Mouse (Mus musculus) thymus, postnatal 25 days (tissue): ENCODE measurements at regions not wholly inside any gene's neighbourhood (a gene's known extent, or its start where the extent isn't known, plus 50 kb on each side); places are given as distances from the start of the nearest gene placed in this dataset.

Experiments used
- DNase-seq: peaks from one replicate; pipeline ENCODE4 v3.0.0; 2022

GRCm38 (mm10) chr8:35192515-35192914 lies 573.1 kb upstream of the Gm19410 start:
- DNase-seq, result no peak

GRCm38 (mm10) chr8:35193771-35194170 lies 571.8 kb upstream of the Gm19410 start:
- DNase-seq, result no peak

- DNase-seq, result no peak
These were observed 569.4 kb upstream of the Gm19410 start for GRCm38 (mm10) chr8:35196189-35196588.

GRCm38 (mm10) chr8:35198766-35199165 lies 566.8 kb upstream of the Gm19410 start:
- DNase-seq, result no peak

- no peak for DNase-seq
These were observed 564.2 kb upstream of the Gm19410 start for GRCm38 (mm10) chr8:35201416-35201815.

- DNase-seq, result no peak
These were observed 560.6 kb upstream of the Gm19410 start for GRCm38 (mm10) chr8:35204971-35205370.

GRCm38 (mm10) chr8:35205536-35205935 lies 560.1 kb upstream of the Gm19410 start:
- DNase-seq, result peak; percentile 76

GRCm38 (mm10) chr8:35206271-35206670 lies 559.3 kb upstream of the Gm19410 start:
- no peak for DNase-seq

- DNase-seq, result peak; percentile 39
These were observed 557.2 kb upstream of the Gm19410 start for GRCm38 (mm10) chr8:35208357-35208756.

- DNase-seq, result no peak
These were observed 553.8 kb upstream of the Gm19410 start for GRCm38 (mm10) chr8:35211506-35212452.

- DNase-seq, result no peak
These were observed 552.1 kb upstream of the Gm19410 start for GRCm38 (mm10) chr8:35213515-35213914.

GRCm38 (mm10) chr8:35217604-35218003 lies 548.0 kb upstream of the Gm19410 start:
- DNase-seq, result no peak

- no peak for DNase-seq
These were observed 547.3 kb upstream of the Gm19410 start for GRCm38 (mm10) chr8:35218327-35218726.

GRCm38 (mm10) chr8:35224053-35224924 lies 541.3 kb upstream of the Gm19410 start:
- no peak for DNase-seq

- no peak for DNase-seq
These were observed 540.7 kb upstream of the Gm19410 start for GRCm38 (mm10) chr8:35224925-35225244.

GRCm38 (mm10) chr8:35227079-35227478 lies 538.5 kb upstream of the Gm19410 start:
- DNase-seq, result no peak

- DNase-seq, result peak; percentile 56
These were observed 537.1 kb upstream of the Gm19410 start for GRCm38 (mm10) chr8:35228449-35228848.

GRCm38 (mm10) chr8:35233520-35234186 lies 531.9 kb upstream of the Gm19410 start:
- no peak for DNase-seq

GRCm38 (mm10) chr8:35234436-35234835 lies 531.2 kb upstream of the Gm19410 start:
- DNase-seq, result no peak

- no peak for DNase-seq
These were observed 529.6 kb upstream of the Gm19410 start for GRCm38 (mm10) chr8:35235815-35236509.

- no peak for DNase-seq
These were observed 528.3 kb upstream of the Gm19410 start for GRCm38 (mm10) chr8:35237279-35237678.

GRCm38 (mm10) chr8:35240884-35241283 lies 524.7 kb upstream of the Gm19410 start:
- DNase-seq, result no peak

GRCm38 (mm10) chr8:35243555-35243954 lies 522.0 kb upstream of the Gm19410 start:
- DNase-seq, result no peak
